Mouse (Mus musculus): ENCODE measurements at regions not wholly inside any gene's neighbourhood (a gene's known extent, or its start where the extent isn't known, plus 50 kb on each side); places are given as distances from the start of the nearest gene placed in this dataset.

DNA sequence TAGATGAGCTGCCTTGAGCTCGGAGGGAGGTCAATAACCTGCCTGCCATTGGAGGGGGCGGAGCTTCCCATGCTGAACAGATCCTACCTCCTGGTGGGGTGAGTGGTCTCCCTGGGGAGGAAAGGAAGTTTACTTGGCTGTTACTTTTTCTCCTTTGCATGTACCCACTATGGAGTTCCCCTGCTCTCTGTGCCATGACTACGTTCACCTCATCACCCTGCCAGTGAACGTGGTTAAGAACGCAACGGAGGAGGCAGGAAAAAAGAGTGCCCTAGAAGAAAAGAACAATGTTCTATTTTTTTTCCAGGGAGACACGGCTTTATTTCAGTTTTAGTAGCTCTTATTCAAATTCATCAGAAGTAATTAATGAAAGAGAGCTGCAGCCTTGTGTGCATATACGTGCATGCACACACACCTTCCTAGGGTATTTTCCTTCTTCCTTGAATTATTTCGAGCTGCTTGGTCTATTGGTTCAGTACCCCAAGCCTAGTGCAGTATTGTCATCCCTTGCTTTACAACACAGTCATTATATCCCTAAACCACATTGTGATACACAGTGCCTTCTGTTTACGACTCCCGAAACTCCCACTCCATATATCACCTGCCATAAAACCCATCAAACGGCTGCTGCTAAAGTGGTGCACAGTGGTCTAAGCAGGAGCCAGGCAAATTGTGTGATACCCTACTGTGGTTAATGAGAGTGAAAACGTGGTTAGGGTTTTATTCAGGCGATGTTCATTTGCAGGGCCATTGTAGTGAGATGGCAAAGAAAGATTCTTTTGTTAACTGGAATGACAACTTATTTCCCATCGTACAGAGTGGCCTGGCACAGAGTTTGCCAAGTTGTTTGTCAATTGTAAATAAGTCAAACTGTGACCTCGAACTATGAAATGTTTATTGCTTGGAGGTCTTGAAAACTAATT, 608.0 kb downstream of the Bcl11a start:
- Histone ChIP-seq H3K4me2 (replicated peaks; ENCODE audit: low read depth, low read length) (no peak overlapping the region), H3K36me3 (ENCODE audit: insufficient read depth, low read length) (no peaks in the 10 kb centered on the region), H3K4me3 (ENCODE audit: low read length) (no peak overlapping the region), H3K27ac (ENCODE audit: low read length) (no peak overlapping the region), H3K9me3 (ENCODE audit: low read length) (no peaks in the 10 kb centered on the region), H3K4me1 (ENCODE audit: insufficient read depth, low read length) (no peaks in the 10 kb centered on the region), H3K9ac (replicated peaks; ENCODE audit: low read length) (no peak overlapping the region), H3K27me3 (ENCODE audit: insufficient read depth, low read length) (peaks cover 37% of the 10 kb centered on the region)
- ATAC-seq (ENCODE audit: low FRiP score, low TSS enrichment): no peak
- WGBS: 29% methylated on average over 16 of the region's 16 CpGs

DNA sequence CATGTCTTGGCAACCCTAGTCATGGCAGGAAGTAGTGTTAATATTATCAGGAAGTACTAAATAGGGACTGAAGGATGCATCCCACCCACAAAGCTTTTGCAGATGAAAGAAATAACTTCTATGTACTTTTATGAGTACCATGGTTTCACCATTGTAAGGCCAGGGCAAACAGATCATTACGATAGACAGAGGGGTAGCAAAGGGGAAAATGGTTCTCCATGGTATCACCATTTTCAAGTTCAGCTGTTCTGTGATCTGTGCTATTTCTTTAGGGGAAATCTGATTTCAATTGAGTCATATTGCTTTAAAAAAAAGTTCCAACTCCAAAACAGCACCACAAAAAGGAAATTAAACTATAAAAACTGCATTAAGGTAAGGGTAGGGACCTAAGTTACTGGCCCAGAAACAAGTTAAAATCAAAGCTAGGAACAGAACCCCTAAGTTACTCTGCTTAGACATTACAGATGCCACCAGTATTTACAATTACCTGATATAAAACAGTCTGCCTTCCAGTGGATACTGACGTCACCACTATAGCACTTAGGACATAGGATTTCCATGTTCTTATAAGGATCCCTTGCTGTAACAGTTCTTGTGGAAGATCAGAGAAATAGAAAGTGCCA, 610.4 kb downstream of the Bcl11a start:
- Histone ChIP-seq H3K4me3 (ENCODE audit: low read length) (no peak overlapping the region), H3K4me1 (ENCODE audit: insufficient read depth, low read length) (no peaks in the 10 kb centered on the region), H3K27ac (ENCODE audit: low read length) (no peak overlapping the region), H3K9ac (replicated peaks; ENCODE audit: low read length) (no peak overlapping the region), H3K9me3 (ENCODE audit: low read length) (no peaks in the 10 kb centered on the region), H3K4me2 (replicated peaks; ENCODE audit: low read depth, low read length) (no peak overlapping the region), H3K36me3 (ENCODE audit: insufficient read depth, low read length) (no peaks in the 10 kb centered on the region), H3K27me3 (ENCODE audit: insufficient read depth, low read length) (peaks cover 28% of the 10 kb centered on the region)
- no peak for ATAC-seq (ENCODE audit: low FRiP score, low TSS enrichment)
- 87% methylated on average over 2 of the region's 2 CpGs for WGBS

DNA sequence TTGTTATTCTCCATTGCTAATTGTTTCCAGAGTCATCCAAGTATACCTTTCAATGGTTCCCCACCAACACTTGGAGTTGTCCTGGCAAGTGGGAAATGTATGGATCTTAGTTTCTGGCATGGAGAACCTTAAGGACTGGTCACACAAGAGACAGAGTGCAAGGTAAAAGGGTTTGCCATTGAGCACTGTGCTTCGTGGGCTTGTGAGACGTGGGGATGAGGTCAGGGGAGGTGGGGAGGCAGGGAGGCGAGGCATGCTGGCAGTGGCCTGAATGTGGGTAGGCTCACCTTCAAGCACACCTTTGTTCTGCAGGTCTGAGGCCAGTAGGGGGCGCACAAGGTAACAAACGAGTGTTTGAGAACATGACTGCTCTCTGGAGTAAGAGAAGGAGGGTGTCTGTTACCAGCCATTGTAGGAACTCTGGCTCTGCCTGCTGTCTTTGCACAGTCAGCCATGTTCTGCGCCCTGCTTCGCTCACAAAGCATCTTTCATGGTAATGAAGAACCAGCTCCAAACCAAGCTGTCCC, 612.0 kb downstream of the Bcl11a start:
- H3K36me3 ChIP-seq (ENCODE audit: insufficient read depth, low read length): no peaks in the 10 kb centered on the region
- no peaks in the 10 kb centered on the region for H3K9me3 ChIP-seq (ENCODE audit: low read length)
- no peak overlapping the region for H3K4me3 ChIP-seq (ENCODE audit: low read length)
- H3K4me2 ChIP-seq (replicated peaks; ENCODE audit: low read depth, low read length): no peak overlapping the region
- H3K27me3 ChIP-seq (ENCODE audit: insufficient read depth, low read length): peaks cover 22% of the 10 kb centered on the region
- ATAC-seq (ENCODE audit: low FRiP score, low TSS enrichment): no peak
- WGBS: 49% methylated on average over 7 of the region's 7 CpGs
- no peaks in the 10 kb centered on the region for H3K4me1 ChIP-seq (ENCODE audit: insufficient read depth, low read length)
- no peak overlapping the region for H3K9ac ChIP-seq (replicated peaks; ENCODE audit: low read length)
- H3K27ac ChIP-seq (ENCODE audit: low read length): no peak overlapping the region

DNA sequence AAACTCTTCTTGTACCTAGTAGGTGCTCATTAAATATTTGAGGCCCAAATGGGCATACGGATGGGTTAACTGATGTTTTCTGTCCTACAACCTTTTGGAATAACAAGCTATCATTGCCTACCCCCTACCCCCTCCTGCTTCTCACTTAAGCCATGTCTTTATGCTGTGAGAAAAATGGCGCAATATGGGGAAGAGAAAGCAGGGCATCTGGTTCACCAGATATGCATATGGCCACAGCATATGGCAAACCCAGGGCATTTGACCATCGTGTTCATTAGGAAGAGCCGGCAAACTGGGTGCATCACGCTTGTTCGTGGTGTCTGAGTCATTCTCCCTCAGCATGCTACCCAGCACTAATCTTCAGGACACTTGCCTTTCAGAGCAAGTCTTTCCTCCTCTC, 616.1 kb downstream of the Bcl11a start:
- no peak for ATAC-seq (ENCODE audit: low FRiP score, low TSS enrichment)
- no peaks in the 10 kb centered on the region for H3K36me3 ChIP-seq (ENCODE audit: insufficient read depth, low read length)
- H3K4me2 ChIP-seq (replicated peaks; ENCODE audit: low read depth, low read length): no peak overlapping the region
- H3K9ac ChIP-seq (replicated peaks; ENCODE audit: low read length): no peak overlapping the region
- no peak overlapping the region for H3K27ac ChIP-seq (ENCODE audit: low read length)
- 85% methylated on average over 6 of the region's 6 CpGs for WGBS
- H3K4me3 ChIP-seq (ENCODE audit: low read length): no peak overlapping the region
- peaks cover 11% of the 10 kb centered on the region for H3K27me3 ChIP-seq (ENCODE audit: insufficient read depth, low read length)
- no peaks in the 10 kb centered on the region for H3K9me3 ChIP-seq (ENCODE audit: low read length)
- no peaks in the 10 kb centered on the region for H3K4me1 ChIP-seq (ENCODE audit: insufficient read depth, low read length)

DNA sequence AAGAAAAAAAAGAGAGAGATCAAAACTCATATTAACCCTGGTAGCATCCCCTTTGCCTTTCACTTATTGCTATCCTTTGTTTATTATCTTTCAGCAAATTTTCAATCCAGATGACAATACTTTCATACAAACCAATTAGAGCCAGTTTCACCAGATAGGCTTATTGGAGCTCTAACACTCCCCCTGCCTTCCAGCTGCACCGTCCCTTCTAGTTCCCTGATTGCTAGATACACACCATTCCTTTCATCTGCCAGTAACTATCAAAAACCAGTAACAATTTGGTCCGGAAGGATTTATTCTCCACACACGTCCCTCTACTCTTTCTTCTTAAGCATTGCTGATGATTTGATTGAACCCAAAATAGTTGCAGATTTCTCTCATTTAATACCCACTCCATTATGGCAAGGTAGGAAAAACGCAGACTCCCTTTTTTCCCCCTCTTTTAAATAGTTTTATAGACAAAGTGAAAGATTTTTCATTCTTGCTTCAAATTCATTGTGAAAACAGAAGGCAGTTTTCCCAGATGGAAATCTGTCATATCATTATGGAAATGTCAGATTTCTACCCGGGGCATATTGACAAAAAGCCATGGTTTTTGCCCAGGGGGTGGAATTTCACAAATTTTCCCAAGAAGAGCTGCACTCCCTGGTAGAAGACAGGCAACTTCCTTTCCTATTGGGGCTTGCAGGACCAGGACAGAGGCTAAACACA, 617.3 kb downstream of the Bcl11a start:
- Histone ChIP-seq H3K27ac (ENCODE audit: low read length) (no peak overlapping the region), H3K4me1 (ENCODE audit: insufficient read depth, low read length) (no peaks in the 10 kb centered on the region), H3K9me3 (ENCODE audit: low read length) (no peaks in the 10 kb centered on the region), H3K4me3 (ENCODE audit: low read length) (no peak overlapping the region), H3K9ac (replicated peaks; ENCODE audit: low read length) (no peak overlapping the region), H3K4me2 (replicated peaks; ENCODE audit: low read depth, low read length) (no peak overlapping the region), H3K27me3 (ENCODE audit: insufficient read depth, low read length) (peaks cover 8% of the 10 kb centered on the region; the same call in 1 of the 2 replicates), H3K36me3 (ENCODE audit: insufficient read depth, low read length) (no peaks in the 10 kb centered on the region)
- no peak for ATAC-seq (ENCODE audit: low FRiP score, low TSS enrichment)
- WGBS: 56% methylated on average over 5 of the region's 5 CpGs

- H3K9ac ChIP-seq (replicated peaks; ENCODE audit: low read length): no peak overlapping the region
- no peak for ATAC-seq (ENCODE audit: low FRiP score, low TSS enrichment)
- H3K27me3 ChIP-seq (ENCODE audit: insufficient read depth, low read length): peaks cover 8% of the 10 kb centered on the region; the same call in 1 of the 2 replicates
- no peak overlapping the region for H3K4me2 ChIP-seq (replicated peaks; ENCODE audit: low read depth, low read length)
- H3K36me3 ChIP-seq (ENCODE audit: insufficient read depth, low read length): no peaks in the 10 kb centered on the region
- 27% methylated on average over 7 of the region's 7 CpGs for WGBS
- H3K4me3 ChIP-seq (ENCODE audit: low read length): no peak overlapping the region
- no peaks in the 10 kb centered on the region for H3K4me1 ChIP-seq (ENCODE audit: insufficient read depth, low read length)
- no peaks in the 10 kb centered on the region for H3K9me3 ChIP-seq (ENCODE audit: low read length)
- H3K27ac ChIP-seq (ENCODE audit: low read length): no peak overlapping the region
These were observed 618.7 kb downstream of the Bcl11a start for GRCm38 (mm10) chr11:24696561-24696960.

DNA sequence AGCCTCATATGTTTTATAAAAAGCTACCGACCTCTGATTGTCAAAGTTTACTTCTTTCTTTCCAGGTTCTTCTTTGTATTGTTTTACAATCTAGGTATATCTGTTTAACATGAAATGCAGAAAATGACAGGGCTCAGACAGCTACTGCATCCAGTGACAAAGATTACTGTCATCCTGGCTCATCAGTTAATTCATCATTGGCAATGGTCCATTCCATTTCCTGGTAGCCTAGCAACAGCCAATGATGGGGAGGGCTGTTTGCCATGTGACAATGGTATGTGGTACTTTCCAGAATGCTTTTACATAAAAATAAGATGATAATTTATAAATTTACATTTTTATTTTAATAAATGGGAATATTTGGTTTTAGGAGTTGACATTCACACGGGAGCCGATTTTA, 630.9 kb downstream of the Bcl11a start:
- Histone ChIP-seq H3K9me3 (ENCODE audit: low read length) (no peaks in the 10 kb centered on the region), H3K4me3 (ENCODE audit: low read length) (no peak overlapping the region), H3K27me3 (ENCODE audit: insufficient read depth, low read length) (no peaks in the 10 kb centered on the region), H3K4me2 (replicated peaks; ENCODE audit: low read depth, low read length) (no peak overlapping the region), H3K36me3 (ENCODE audit: insufficient read depth, low read length) (no peaks in the 10 kb centered on the region), H3K9ac (replicated peaks; ENCODE audit: low read length) (no peak overlapping the region), H3K27ac (ENCODE audit: low read length) (no peak overlapping the region), H3K4me1 (ENCODE audit: insufficient read depth, low read length) (no peaks in the 10 kb centered on the region)
- ATAC-seq (ENCODE audit: low FRiP score, low TSS enrichment): no peak
- WGBS: 86% methylated on average over 3 of the region's 3 CpGs

GRCm38 (mm10) chr11:24716539-24717287, 638.9 kb downstream of the Bcl11a start:
- Histone ChIP-seq H3K9ac (replicated peaks; ENCODE audit: low read length) (no peak overlapping the region), H3K4me3 (ENCODE audit: low read length) (no peak overlapping the region), H3K27ac (ENCODE audit: low read length) (no peak overlapping the region), H3K36me3 (ENCODE audit: insufficient read depth, low read length) (no peaks in the 10 kb centered on the region), H3K9me3 (ENCODE audit: low read length) (no peaks in the 10 kb centered on the region), H3K4me1 (ENCODE audit: insufficient read depth, low read length) (no peaks in the 10 kb centered on the region), H3K27me3 (ENCODE audit: insufficient read depth, low read length) (no peaks in the 10 kb centered on the region), H3K4me2 (replicated peaks; ENCODE audit: low read depth, low read length) (no peak overlapping the region)
- no peak for ATAC-seq (ENCODE audit: low FRiP score, low TSS enrichment)
- WGBS: 73% methylated on average over 12 of the region's 12 CpGs

GRCm38 (mm10) chr11:24724259-24724937, 646.5 kb downstream of the Bcl11a start:
- no peak overlapping the region for H3K4me3 ChIP-seq (ENCODE audit: low read length)
- H3K4me2 ChIP-seq (replicated peaks; ENCODE audit: low read depth, low read length): no peak overlapping the region
- no peaks in the 10 kb centered on the region for H3K27me3 ChIP-seq (ENCODE audit: insufficient read depth, low read length)
- WGBS: 78% methylated on average over 5 of the region's 5 CpGs
- H3K9me3 ChIP-seq (ENCODE audit: low read length): no peaks in the 10 kb centered on the region
- no peak overlapping the region for H3K27ac ChIP-seq (ENCODE audit: low read length)
- H3K36me3 ChIP-seq (ENCODE audit: insufficient read depth, low read length): no peaks in the 10 kb centered on the region
- H3K9ac ChIP-seq (replicated peaks; ENCODE audit: low read length): no peak overlapping the region
- no peak for ATAC-seq (ENCODE audit: low FRiP score, low TSS enrichment)
- H3K4me1 ChIP-seq (ENCODE audit: insufficient read depth, low read length): no peaks in the 10 kb centered on the region

Data from kidney, embryonic 16.5 days (tissue).